Mouse (Mus musculus) 3134 (cell line): ENCODE results near the gene Acot8.

Experiments
- DNase-seq: peaks from one replicate; pipeline ENCODE4 v3.0.0-alpha.2; 2011; ENCODE audit warnings: low spot score; ENCODE audit not compliant: insufficient read length; ENCODE audit errors: extremely low read depth

Gene Acot8

GRCm38 (mm10) chr2:164815348-164815747, 10.7 kb upstream of the Acot8 start:
- no peak for DNase-seq

- no peak for DNase-seq
These were observed 8.9 kb upstream of the Acot8 start for GRCm38 (mm10) chr2:164813557-164813956.

GRCm38 (mm10) chr2:164806614-164807013, 1.9 kb upstream of the Acot8 start:
- DNase-seq: no peak

- DNase-seq: no peak
These were observed 643 bp upstream of the Acot8 start for GRCm38 (mm10) chr2:164805332-164805718.

GRCm38 (mm10) chr2:164803921-164804313, 765 bp downstream of the Acot8 start:
- no peak for DNase-seq

GRCm38 (mm10) chr2:164803201-164803920, 1.3 kb downstream of the Acot8 start:
- no peak for DNase-seq

- DNase-seq: no peak
These were observed 4.3 kb downstream of the Acot8 start for GRCm38 (mm10) chr2:164800252-164801004.

- peak; percentile 46 for DNase-seq
These were observed 6.1 kb downstream of the Acot8 start for GRCm38 (mm10) chr2:164798554-164798953.

- no peak for DNase-seq
These were observed 8.8 kb downstream of the Acot8 start for GRCm38 (mm10) chr2:164795868-164796267.

GRCm38 (mm10) chr2:164794293-164794692, 10.4 kb downstream of the Acot8 start:
- peak; percentile 60 for DNase-seq

GRCm38 (mm10) chr2:164793772-164794171, 10.9 kb downstream of the Acot8 start:
- DNase-seq: no peak

GRCm38 (mm10) chr2:164793236-164793635, 11.4 kb downstream of the Acot8 start:
- no peak for DNase-seq

- no peak for DNase-seq
These were observed 12.1 kb downstream of the Acot8 start for GRCm38 (mm10) chr2:164792400-164793190.

GRCm38 (mm10) chr2:164791841-164792261, 12.8 kb downstream of the Acot8 start:
- no peak for DNase-seq

GRCm38 (mm10) chr2:164790451-164790850, 14.2 kb downstream of the Acot8 start:
- no peak for DNase-seq

GRCm38 (mm10) chr2:164788411-164788810, 16.3 kb downstream of the Acot8 start:
- DNase-seq: no peak

- no peak for DNase-seq
These were observed 16.9 kb downstream of the Acot8 start for GRCm38 (mm10) chr2:164787779-164788178.

GRCm38 (mm10) chr2:164787032-164787431, 17.6 kb downstream of the Acot8 start:
- DNase-seq: no peak

GRCm38 (mm10) chr2:164786388-164786885, 18.2 kb downstream of the Acot8 start:
- no peak for DNase-seq

GRCm38 (mm10) chr2:164785481-164786387, 18.9 kb downstream of the Acot8 start, which contains the start of gene Snx21:
Gene Snx21, plus strand, starts transcription at chr2:164785823.
- DNase-seq: peak; percentile 99
